Mouse (Mus musculus): ENCODE results near the gene Ssu72.
"Not testable (repeated sequence)": the region's sequence is repeated elsewhere in the genome, so short reads cannot be mapped to it uniquely, and the experiment has no call there.

The Ssu72 gene

DNA sequence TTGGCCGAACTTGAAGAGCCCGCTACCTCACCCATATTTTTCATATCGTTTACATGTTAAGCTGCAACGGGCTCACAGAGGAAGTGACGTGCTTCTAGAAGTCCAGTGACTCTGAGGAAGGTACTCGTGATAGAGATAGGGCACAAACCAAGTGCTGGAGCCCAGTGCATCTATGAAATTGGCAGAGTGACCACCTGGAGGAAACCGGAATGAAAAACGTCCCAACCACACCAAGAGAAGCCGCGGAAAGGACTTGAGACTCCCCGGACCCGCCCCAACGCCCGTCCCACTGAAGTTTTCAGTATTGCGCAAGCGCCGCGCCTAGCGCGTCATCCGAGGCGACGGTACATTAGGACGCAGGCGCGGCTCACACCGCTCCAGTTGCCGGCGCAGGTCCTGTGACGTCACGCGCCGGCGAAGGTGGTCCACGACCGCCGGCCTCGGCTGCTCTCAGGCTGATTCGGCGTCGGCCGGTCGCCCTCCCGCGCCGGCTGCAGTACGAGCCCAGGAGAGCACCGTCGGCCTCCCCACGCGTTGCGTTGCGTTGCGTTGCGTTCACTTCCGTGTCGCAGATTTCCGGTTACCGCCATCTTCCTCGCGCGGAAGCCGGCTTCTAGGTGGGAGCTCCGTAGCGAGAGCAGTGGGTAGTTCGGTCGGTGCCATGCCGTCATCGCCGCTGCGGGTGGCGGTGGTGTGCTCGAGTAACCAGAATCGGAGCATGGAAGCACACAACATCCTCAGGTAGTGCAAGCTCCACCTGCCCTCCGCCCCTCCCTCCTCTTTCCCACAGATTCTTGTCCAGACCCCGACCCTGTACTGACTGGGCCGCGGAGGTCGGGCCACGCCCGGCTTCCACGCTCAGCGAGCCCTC is at the start of gene Ssu72:
Gene Ssu72 (plus strand): TSS at position 80 of the 871 bp plus-strand sequence.
- peak; percentile 94 for DNase-seq (ENCODE audit: low spot score)

- DNase-seq (ENCODE audit: low spot score), result no peak
These were observed 48.3 kb upstream of the Ssu72 start for GRCm38 (mm10) chr4:155656214-155656751.

GRCm38 (mm10) chr4:155658961-155659360 is 45.6 kb upstream of the Ssu72 start:
- DNase-seq (ENCODE audit: low spot score), result no peak

DNA sequence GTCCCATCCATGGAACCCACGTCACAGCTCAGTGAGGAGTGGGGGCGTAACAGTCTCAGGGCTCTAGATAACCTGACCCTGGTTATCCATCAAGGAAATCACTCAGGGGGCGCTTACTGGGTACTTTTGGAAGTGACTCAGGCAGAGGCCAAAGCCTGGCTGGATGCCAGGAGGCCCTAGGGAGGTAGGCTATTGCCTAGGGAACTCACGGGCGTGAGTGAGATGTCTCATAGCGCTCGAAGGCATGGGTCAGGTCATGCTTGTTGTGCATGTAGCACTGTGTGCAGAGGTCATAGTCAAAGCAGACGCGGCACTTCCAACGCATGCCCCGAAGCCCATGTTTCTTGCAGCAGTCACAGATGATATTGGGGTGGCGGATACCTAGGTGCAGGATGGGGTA is 44.0 kb upstream of the Ssu72 start:
- DNase-seq (ENCODE audit: low spot score), result no peak

GRCm38 (mm10) chr4:155666903-155667302 is 37.7 kb upstream of the Ssu72 start:
- DNase-seq (ENCODE audit: low spot score), result no peak

- peak; percentile 90 for DNase-seq (ENCODE audit: low spot score)
These were observed 35.7 kb upstream of the Ssu72 start, which contains the start of gene Mib2 for GRCm38 (mm10) chr4:155668689-155669597. TSS of gene Mib2 (minus strand) at chr4:155669198.

DNA sequence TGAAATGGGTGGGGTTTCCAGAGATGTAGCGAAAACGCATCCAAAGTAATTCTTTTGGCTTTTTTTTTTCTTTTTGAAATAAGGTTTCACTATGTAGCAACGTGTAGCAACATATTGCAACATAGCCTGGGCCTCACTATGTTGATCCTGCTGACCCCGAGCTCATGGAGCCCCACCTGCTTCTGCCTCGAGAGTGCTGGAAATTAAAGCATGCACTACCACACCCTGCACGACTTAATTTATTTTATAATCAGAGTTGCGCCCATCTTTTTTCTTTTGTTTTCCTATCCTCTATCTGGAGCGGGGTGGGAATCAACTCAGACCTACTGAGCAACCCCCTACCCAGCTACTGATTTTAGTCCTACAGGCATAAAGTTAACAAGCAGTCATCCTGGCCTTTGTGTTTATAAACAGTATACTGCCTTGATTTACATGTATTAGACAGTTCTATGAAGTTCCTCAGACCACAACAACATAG is 35.0 kb upstream of the Ssu72 start:
- DNase-seq (ENCODE audit: low spot score), result no peak

DNA sequence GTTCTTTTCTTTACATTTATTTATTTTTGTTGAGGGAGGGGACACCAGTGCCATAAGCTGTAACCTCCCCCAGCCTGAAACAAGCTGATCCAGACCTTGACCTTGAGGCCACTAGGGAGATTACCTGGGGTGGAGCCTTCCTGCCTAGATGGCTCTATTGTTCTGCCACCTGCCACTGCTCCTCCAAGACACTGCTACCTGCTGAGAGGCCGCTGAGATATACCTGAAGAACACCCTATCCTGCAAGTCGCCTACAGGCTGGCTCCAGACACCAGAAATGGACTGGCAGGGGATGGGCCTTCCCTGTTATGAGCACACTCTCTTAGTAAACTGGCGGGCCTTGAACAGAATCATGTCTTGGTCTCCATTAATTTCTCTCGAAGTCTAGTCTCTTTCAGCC is 34.4 kb upstream of the Ssu72 start:
- not testable (repeated sequence) for DNase-seq (ENCODE audit: low spot score)

- DNase-seq (ENCODE audit: low spot score), result no peak
These were observed 32.5 kb upstream of the Ssu72 start for GRCm38 (mm10) chr4:155672082-155672481.

- no peak for DNase-seq (ENCODE audit: low spot score)
These were observed 28.6 kb upstream of the Ssu72 start for GRCm38 (mm10) chr4:155675991-155676390.

DNA sequence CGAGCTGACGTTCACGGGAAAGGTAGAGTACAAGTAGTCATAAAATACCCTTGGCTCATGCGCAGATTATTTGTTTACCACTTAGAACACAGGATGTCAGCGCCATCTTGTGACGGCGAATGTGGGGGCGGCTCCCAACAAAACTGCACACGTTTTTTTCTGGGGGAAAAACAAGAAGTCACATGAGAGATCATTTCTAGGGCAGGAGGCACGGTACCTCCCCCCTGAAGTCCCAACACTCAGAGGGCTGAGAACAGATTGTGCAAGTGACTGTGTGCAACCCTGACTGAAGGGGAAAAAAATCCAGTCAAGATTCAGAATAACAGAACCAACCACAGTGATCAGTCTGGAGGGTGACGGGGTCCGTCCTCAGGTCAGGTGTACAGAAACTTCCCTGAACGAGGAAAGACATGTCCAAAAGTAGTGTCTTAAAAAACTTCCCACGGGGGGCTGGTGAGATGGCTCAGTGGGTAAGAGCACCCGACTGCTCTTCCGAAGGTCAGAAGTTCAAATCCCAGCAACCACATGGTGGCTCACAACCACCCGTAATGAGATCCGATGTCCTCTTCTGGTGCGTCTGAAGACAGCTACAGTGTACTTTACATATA is 20.8 kb upstream of the Ssu72 start:
- DNase-seq (ENCODE audit: low spot score), result not testable (repeated sequence)

DNA sequence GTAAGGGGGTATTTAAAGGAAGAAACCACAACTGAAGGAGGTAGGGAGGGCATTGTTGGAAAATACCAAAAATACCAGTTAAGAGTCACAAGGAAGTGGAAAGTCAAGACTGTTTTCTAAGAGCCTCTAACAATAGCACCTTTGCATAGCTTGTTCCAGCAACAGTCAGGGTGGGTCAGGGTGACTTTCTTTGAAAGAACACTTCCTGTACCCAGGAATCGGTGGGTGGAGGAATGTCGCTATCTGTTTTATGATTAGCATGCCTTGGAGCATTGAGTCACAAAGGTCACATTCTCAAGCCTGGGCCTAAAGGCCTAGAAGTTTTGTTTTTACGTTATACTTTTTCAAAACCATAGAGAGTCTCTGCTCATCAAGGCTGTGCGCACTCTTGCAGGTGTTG is 16.8 kb upstream of the Ssu72 start:
- not testable (repeated sequence) for DNase-seq (ENCODE audit: low spot score)

GRCm38 (mm10) chr4:155690571-155691375 is 13.8 kb upstream of the Ssu72 start:
- DNase-seq (ENCODE audit: low spot score), result no peak

DNA sequence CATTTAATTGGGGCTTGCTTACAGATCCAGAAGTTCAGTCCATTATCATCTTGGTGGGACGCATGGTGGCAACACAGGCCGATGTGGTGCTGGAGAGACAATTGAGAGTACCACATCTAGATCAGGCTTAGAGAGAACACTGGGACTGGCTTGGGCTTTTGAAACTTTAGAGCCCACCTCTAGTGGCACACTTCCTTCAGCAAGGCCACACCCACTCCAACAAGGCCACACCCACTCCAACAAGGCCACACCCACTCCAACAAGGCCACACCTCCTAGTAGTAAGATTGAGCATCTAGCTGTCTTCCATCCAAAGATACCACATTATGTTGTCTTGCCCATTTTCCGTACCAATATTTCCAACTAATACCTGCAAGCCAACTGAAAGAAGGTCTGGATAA is 12.2 kb upstream of the Ssu72 start:
- DNase-seq (ENCODE audit: low spot score), result no peak

GRCm38 (mm10) chr4:155694111-155694481 is 10.5 kb upstream of the Ssu72 start, which contains the start of gene Fndc10:
TSS of gene Fndc10 (plus strand) at chr4:155694342.
- peak; percentile 24 for DNase-seq (ENCODE audit: low spot score)

DNA sequence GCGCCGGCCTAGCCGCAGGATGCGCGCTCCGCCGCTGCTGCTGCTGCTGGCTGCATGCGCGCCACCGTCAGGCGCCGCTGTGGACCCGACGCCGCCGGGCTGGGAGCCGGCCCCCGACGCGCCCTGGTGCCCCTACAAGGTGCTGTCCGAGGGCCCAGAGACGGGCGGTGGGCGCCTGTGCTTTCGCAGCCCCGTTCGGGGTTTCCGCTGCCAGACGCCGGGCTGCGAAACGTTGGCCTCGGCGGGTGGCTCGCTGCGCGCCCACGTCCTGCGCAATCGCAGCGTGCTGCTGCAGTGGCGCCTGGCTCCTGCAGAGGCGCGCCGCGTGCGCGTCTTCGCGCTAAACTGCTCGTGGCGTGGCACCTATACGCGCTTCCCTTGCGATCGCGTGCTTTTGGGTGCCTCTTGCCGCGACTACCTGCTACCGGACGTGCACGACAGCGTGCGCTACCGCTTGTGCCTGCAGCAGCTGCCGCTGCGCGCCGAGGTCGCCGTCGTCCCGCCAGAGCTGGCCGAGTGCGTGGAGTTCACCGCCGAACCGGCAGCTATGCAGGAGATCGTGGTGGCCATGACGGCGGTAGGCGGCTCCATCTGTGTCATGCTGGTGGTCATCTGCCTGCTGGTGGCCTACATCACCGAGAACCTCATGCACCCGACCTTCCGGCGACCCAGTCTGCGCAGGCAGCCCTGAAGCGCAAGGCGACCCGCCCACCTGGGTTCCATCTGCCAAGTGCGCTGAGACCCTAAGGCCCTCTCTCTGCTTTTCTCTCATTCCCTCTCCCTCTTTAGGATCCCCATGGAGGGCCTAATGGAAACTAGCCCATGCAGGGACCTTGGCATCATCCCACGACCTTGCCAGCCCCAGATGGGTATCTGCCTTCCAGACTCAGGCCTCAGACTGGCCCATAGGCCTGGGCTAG is 9.9 kb upstream of the Ssu72 start:
- DNase-seq (ENCODE audit: low spot score), result peak; percentile 34

DNA sequence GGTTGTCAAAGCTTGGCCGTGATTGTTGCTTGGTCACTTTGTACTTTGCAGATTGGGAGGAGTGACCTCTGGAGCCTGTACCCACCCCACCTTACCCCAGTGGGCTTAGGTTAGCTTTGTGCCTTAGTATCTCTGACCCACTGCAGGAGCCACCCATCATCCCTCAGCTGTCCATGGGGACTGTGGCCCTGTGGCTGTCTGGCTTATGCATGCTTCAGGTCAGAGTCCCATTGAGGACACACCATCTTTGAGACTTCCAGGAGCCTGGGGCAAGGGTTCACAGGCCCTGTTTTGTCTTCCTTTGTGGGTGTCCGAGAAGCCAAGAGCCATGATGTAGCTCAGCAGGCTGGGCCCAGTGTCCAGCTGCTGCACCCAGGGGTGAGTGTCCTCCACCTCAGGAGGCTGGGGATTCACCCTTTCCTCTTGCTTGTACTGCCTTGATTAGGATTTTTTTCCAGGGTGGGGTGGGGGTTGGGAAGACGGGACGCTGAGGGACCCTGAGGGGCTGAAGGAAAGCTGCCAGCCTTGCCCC is 9.0 kb upstream of the Ssu72 start:
- DNase-seq (ENCODE audit: low spot score), result no peak

DNA sequence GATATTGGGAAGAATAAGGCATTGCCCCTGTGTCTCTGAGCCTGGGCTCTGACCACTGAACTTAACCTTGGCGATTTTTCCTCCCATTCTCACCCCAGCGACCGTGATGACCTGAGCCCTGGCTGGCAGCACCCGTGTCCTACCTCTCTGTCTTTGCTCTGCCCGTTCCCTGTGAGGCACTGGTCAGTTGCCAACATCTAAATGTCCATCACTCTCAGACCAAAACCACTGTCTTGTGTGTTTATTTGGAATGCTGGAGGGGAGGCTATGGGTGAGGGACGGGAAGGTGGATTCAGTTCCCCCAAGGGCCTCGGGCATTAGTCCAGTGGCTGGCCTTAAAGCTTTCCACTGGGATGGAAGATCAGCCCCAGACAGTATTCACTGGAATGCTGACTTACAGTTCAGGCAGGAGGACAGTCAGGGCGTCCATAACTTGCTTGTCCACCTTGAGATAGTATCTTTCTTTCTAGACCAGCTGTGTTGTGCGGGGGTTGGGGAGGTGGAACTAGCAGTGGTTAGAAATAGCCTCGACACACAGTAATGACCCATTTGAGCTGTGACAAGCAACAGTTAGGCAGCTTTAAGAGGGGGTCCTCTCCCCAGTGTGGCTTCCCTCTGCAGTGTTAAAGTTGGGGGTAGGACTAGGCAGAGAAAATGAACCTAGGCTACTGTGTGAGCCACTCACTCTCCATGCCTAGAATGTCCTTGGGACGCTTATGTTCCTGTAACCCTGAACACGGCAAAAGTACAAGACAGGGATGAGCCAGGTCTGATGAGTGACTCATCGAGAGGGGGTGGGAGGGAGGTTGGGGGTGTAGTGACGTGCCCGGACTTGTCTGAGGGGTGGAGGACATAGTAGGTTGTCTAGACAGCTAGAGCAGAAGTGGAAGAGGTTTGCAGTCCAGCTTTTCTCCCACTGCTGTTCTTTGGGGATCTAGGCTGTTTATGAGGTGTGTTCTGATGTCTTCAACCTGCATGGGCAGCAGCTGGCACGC is 8.0 kb upstream of the Ssu72 start:
- no peak for DNase-seq (ENCODE audit: low spot score)
